Mouse (Mus musculus): ENCODE data around the gene Hist2h3c1.
A peak's percentile ranks its signal among the peaks of the same experiment; 100 is the strongest.
"Not testable (repeated sequence)": the region's sequence is repeated elsewhere in the genome, so short reads cannot be mapped to it uniquely, and the experiment has no call there.

Hist2h3c1 gene

GRCm38 (mm10) chr3:96235836-96236235 lies 10.6 kb upstream of the Hist2h3c1 start:
- DNase-seq (ENCODE audit: low spot score) = no peak

GRCm38 (mm10) chr3:96236834-96237334 lies 9.6 kb upstream of the Hist2h3c1 start:
- no peak for DNase-seq (ENCODE audit: low spot score)

- no peak for DNase-seq (ENCODE audit: low spot score)
Measured at GRCm38 (mm10) chr3:96237335-96237903, 9.1 kb upstream of the Hist2h3c1 start.

GRCm38 (mm10) chr3:96237904-96238511 lies 8.5 kb upstream of the Hist2h3c1 start:
- DNase-seq (ENCODE audit: low spot score) = no peak

- not testable (repeated sequence) for DNase-seq (ENCODE audit: low spot score)
Measured at GRCm38 (mm10) chr3:96238954-96239793, 7.3 kb upstream of the Hist2h3c1 start, which contains the start of gene Hist2h3c2. Gene Hist2h3c2 (minus strand): TSS chr3:96239127.

GRCm38 (mm10) chr3:96239949-96240798 lies 6.3 kb upstream of the Hist2h3c1 start, which contains the start of gene Hist2h2aa2:
Gene Hist2h2aa2 (minus strand): TSS chr3:96240276.
- DNase-seq (ENCODE audit: low spot score) = peak; percentile 96

- no peak for DNase-seq (ENCODE audit: low spot score)
Measured at GRCm38 (mm10) chr3:96240799-96241197, 5.7 kb upstream of the Hist2h3c1 start.

- no peak for DNase-seq (ENCODE audit: low spot score)
Measured at GRCm38 (mm10) chr3:96243921-96244572, 2.4 kb upstream of the Hist2h3c1 start.

GRCm38 (mm10) chr3:96245003-96245886 lies 1.2 kb upstream of the Hist2h3c1 start, which contains the start of gene Hist2h2aa1:
Gene Hist2h2aa1 (plus strand): TSS chr3:96245497.
- DNase-seq (ENCODE audit: low spot score) = peak; percentile 79

- DNase-seq (ENCODE audit: low spot score) = not testable (repeated sequence)
Measured at GRCm38 (mm10) chr3:96246018-96246417, 467 bp upstream of the Hist2h3c1 start.

- no peak for DNase-seq (ENCODE audit: low spot score)
Measured at GRCm38 (mm10) chr3:96247356-96248140, 1.1 kb downstream of the Hist2h3c1 start.

GRCm38 (mm10) chr3:96248141-96249033 lies 1.9 kb downstream of the Hist2h3c1 start:
- DNase-seq (ENCODE audit: low spot score) = no peak

GRCm38 (mm10) chr3:96249034-96249345 lies 2.5 kb downstream of the Hist2h3c1 start:
- DNase-seq (ENCODE audit: low spot score) = no peak

- DNase-seq (ENCODE audit: low spot score) = no peak
Measured at GRCm38 (mm10) chr3:96250890-96251289, 4.4 kb downstream of the Hist2h3c1 start.

- no peak for DNase-seq (ENCODE audit: low spot score)
Measured at GRCm38 (mm10) chr3:96251787-96252186, 5.3 kb downstream of the Hist2h3c1 start.

GRCm38 (mm10) chr3:96254683-96255355 lies 8.3 kb downstream of the Hist2h3c1 start:
- DNase-seq (ENCODE audit: low spot score) = no peak

GRCm38 (mm10) chr3:96255926-96256593 lies 9.6 kb downstream of the Hist2h3c1 start:
- no peak for DNase-seq (ENCODE audit: low spot score)

All from ovary, postnatal 10 days (tissue).